Mouse (Mus musculus) CH12.LX (cell line): ENCODE measurements at regions not wholly inside any gene's neighbourhood (a gene's known extent, or its start where the extent isn't known, plus 50 kb on each side); places are given as distances from the start of the nearest gene placed in this dataset.

Source experiments
- DNase-seq: peaks from one replicate; pipeline ENCODE4 v3.0.0-alpha.2; 2013; ENCODE audit errors: extremely low read depth
- H3K27ac ChIP-seq: 2 replicates; pipeline ENCODE4 v1.5.1; 2012; ENCODE audit warnings: low read depth, mild to moderate bottlenecking, control low read depth, moderate library complexity; ENCODE audit not compliant: insufficient read depth
- H3K27me3 ChIP-seq: replicated peaks from 2 replicates; pipeline ENCODE3; 2012; ENCODE audit warnings: inconsistent platforms
- H3K36me3 ChIP-seq, 2 experiments: replicated peaks in 1 of 2; 2 replicates each; pipeline versions ENCODE3 to v1.6.1; 2012; ENCODE audit warnings: inconsistent platforms in 1 of 2, low read length in 1 of 2, mild to moderate bottlenecking in 1 of 2, mixed read lengths in 1 of 2, moderate library complexity in 1 of 2; ENCODE audit not compliant: control insufficient read depth in 1 of 2, insufficient read depth in 1 of 2
- H3K4me1 ChIP-seq, 2 experiments: 2 replicates each; pipeline ENCODE4 v1.6.1; 2012; ENCODE audit warnings: inconsistent platforms in 1 of 2, moderate library complexity in 1 of 2; ENCODE audit not compliant: insufficient read depth in 2 of 2, control insufficient read depth in 1 of 2
- H3K4me2 ChIP-seq: 2 replicates; pipeline ENCODE4 v1.6.1; 2012; ENCODE audit warnings: low read depth, mild to moderate bottlenecking, control low read depth; ENCODE audit not compliant: poor library complexity, insufficient read depth, severe bottlenecking
- H3K4me3 ChIP-seq, 3 experiments: fragments of 150-350 bp in 1 of 3; sonication (generic) in 1 of 3; replicated peaks in 1 of 3; 2 replicates each; pipeline versions ENCODE3 to v1.5.1; 2011 to 2012; ENCODE audit warnings: low read depth in 2 of 3, low read length in 2 of 3, mild to moderate bottlenecking in 2 of 3, moderate library complexity in 2 of 3, control low read depth in 1 of 3, improper control_type of control experiment in 1 of 3, inconsistent platforms in 1 of 3, mixed read lengths in 1 of 3; ENCODE audit not compliant: poor library complexity in 1 of 3
- H3K79me2 ChIP-seq: replicated peaks from 2 replicates; pipeline ENCODE4 v1.6.1; 2012; ENCODE audit warnings: mild to moderate bottlenecking, moderate library complexity; ENCODE audit not compliant: control insufficient read depth, poor library complexity, insufficient read depth, severe bottlenecking; ENCODE audit errors: extremely low read depth
- H3K9ac ChIP-seq: 2 replicates; pipeline ENCODE4 v1.6.1; 2012; ENCODE audit warnings: low read depth, mild to moderate bottlenecking, control low read depth, moderate library complexity; ENCODE audit not compliant: insufficient read depth
- H3K9me3 ChIP-seq: replicated peaks from 2 replicates; pipeline ENCODE3; 2012; ENCODE audit warnings: low read length, inconsistent platforms, mixed read lengths
- BHLHE40 ChIP-seq: IDR thresholded peaks from 2 replicates; pipeline ENCODE4 v1.6.1; 2011; ENCODE audit warnings: mild to moderate bottlenecking, low read depth, low read length, improper control_type of control experiment
- CHD1 ChIP-seq: IDR thresholded peaks from 2 replicates; pipeline ENCODE4 v1.6.1; 2012; ENCODE audit warnings: low read depth, low read length, improper control_type of control experiment, inconsistent platforms
- CHD2 ChIP-seq: IDR thresholded peaks from 2 replicates; pipeline ENCODE4 v1.6.1; 2011; ENCODE audit warnings: low read length, improper control_type of control experiment
- CTCF ChIP-seq, 2 experiments: IDR thresholded peaks in 1 of 2; conservative IDR thresholded peaks in 1 of 2; 2 replicates each; pipeline ENCODE4 v1.5.1; 2011 to 2012; ENCODE audit warnings: low read depth in 2 of 2, low read length in 2 of 2, improper control_type of control experiment in 1 of 2, inconsistent platforms in 1 of 2, mild to moderate bottlenecking in 1 of 2, moderate library complexity in 1 of 2
- E2F4 ChIP-seq: IDR thresholded peaks from 2 replicates; pipeline ENCODE4 v1.6.1; 2011; ENCODE audit warnings: low read depth, low read length, improper control_type of control experiment; ENCODE audit not compliant: insufficient replicate concordance
- ELF1 ChIP-seq: IDR thresholded peaks from 2 replicates; pipeline ENCODE4 v1.6.1; 2014; ENCODE audit warnings: low read depth, mild to moderate bottlenecking, inconsistent platforms, low read length, improper control_type of control experiment
- EP300 ChIP-seq: IDR thresholded peaks from 2 replicates; pipeline ENCODE4 v1.6.1; 2011; ENCODE audit warnings: low read length, improper control_type of control experiment
- ETS1 ChIP-seq: conservative IDR thresholded peaks from 2 replicates; pipeline ENCODE4 v1.6.1; 2012; ENCODE audit warnings: low read depth, mild to moderate bottlenecking, inconsistent platforms, low read length, improper control_type of control experiment, moderate library complexity
- GABPA ChIP-seq: IDR thresholded peaks from 2 replicates; pipeline ENCODE4 v1.6.1; 2012; ENCODE audit warnings: low read depth, low read length, improper control_type of control experiment, inconsistent platforms; ENCODE audit not compliant: insufficient replicate concordance
- HCFC1 ChIP-seq: IDR thresholded peaks from 2 replicates; pipeline ENCODE4 v1.6.1; 2012; ENCODE audit warnings: low read depth, mild to moderate bottlenecking, inconsistent platforms, low read length, improper control_type of control experiment
- IRF4 ChIP-seq: IDR thresholded peaks from 2 replicates; pipeline ENCODE4 v1.6.1; 2014; ENCODE audit warnings: low read depth, mild to moderate bottlenecking, inconsistent platforms, low read length, improper control_type of control experiment
- JUN ChIP-seq: IDR thresholded peaks from 2 replicates; pipeline ENCODE4 v1.6.1; 2011; ENCODE audit warnings: low read depth, mild to moderate bottlenecking, low read length, improper control_type of control experiment, moderate library complexity; ENCODE audit not compliant: insufficient read depth
- JUND ChIP-seq: conservative IDR thresholded peaks from 2 replicates; pipeline ENCODE4 v1.6.1; 2011; ENCODE audit warnings: low read depth, low read length, improper control_type of control experiment
- KAT2A ChIP-seq: IDR thresholded peaks from 2 replicates; pipeline ENCODE4 v1.6.1; 2012; ENCODE audit warnings: low read length, improper control_type of control experiment, inconsistent platforms; ENCODE audit not compliant: insufficient replicate concordance
- MAFK ChIP-seq: IDR thresholded peaks from 2 replicates; pipeline ENCODE4 v1.6.1; 2011; ENCODE audit warnings: low read length, improper control_type of control experiment; ENCODE audit not compliant: insufficient replicate concordance
- MAX ChIP-seq: IDR thresholded peaks from 2 replicates; pipeline ENCODE4 v1.6.1; 2011; ENCODE audit warnings: low read length, improper control_type of control experiment
- MAZ ChIP-seq: IDR thresholded peaks from 2 replicates; pipeline ENCODE4 v1.6.1; 2012; ENCODE audit warnings: low read depth, mild to moderate bottlenecking, inconsistent platforms, low read length, improper control_type of control experiment, moderate library complexity
- MEF2A ChIP-seq: IDR thresholded peaks from 2 replicates; pipeline ENCODE4 v1.6.1; 2014; ENCODE audit warnings: low read depth, mild to moderate bottlenecking, inconsistent platforms, low read length, improper control_type of control experiment, borderline replicate concordance
- MXI1 ChIP-seq: IDR thresholded peaks from 2 replicates; pipeline ENCODE4 v1.6.1; 2011; ENCODE audit warnings: mild to moderate bottlenecking, low read depth, low read length, improper control_type of control experiment
- MYC ChIP-seq: IDR thresholded peaks from 2 replicates; pipeline ENCODE4 v1.6.1; 2011; ENCODE audit warnings: low read depth, mild to moderate bottlenecking, improper control_type of control experiment, low read length
- NELFE ChIP-seq: IDR thresholded peaks from 2 replicates; pipeline ENCODE4 v1.6.1; 2011; ENCODE audit warnings: low read depth, low read length, improper control_type of control experiment
- NRF1 ChIP-seq: IDR thresholded peaks from 2 replicates; pipeline ENCODE4 v1.6.1; 2014; ENCODE audit warnings: low read depth, mild to moderate bottlenecking, inconsistent platforms, low read length, improper control_type of control experiment, moderate library complexity
- PAX5 ChIP-seq: IDR thresholded peaks from 2 replicates; pipeline ENCODE4 v1.6.1; 2012; ENCODE audit warnings: low read length, inconsistent platforms, mixed read lengths
- POLR2A ChIP-seq: IDR thresholded peaks from 2 replicates; pipeline ENCODE4 v1.6.1; 2011; ENCODE audit warnings: low read depth, mild to moderate bottlenecking, improper control_type of control experiment, low read length
- POLR2AphosphoS2 ChIP-seq: IDR thresholded peaks from 2 replicates; pipeline ENCODE4 v1.6.1; 2011; ENCODE audit warnings: low read depth, low read length, improper control_type of control experiment
- RAD21 ChIP-seq: IDR thresholded peaks from 2 replicates; pipeline ENCODE4 v1.6.1; 2011; ENCODE audit warnings: low read depth, mild to moderate bottlenecking, low read length, improper control_type of control experiment, moderate library complexity
- RCOR1 ChIP-seq: conservative IDR thresholded peaks from 2 replicates; pipeline ENCODE4 v1.6.1; 2012; ENCODE audit warnings: low read depth, mild to moderate bottlenecking, inconsistent platforms, low read length, improper control_type of control experiment
- SIN3A ChIP-seq: IDR thresholded peaks from 2 replicates; pipeline ENCODE4 v1.6.1; 2012; ENCODE audit warnings: low read length, improper control_type of control experiment, inconsistent platforms
- SMC3 ChIP-seq: IDR thresholded peaks from 2 replicates; pipeline ENCODE4 v1.6.1; 2011; ENCODE audit warnings: low read depth, low read length, improper control_type of control experiment
- TBP ChIP-seq: conservative IDR thresholded peaks from 2 replicates; pipeline ENCODE4 v1.6.1; 2011; ENCODE audit warnings: low read depth, low read length, improper control_type of control experiment
- TCF12 ChIP-seq: IDR thresholded peaks from 2 replicates; pipeline ENCODE4 v1.6.1; 2014; ENCODE audit warnings: low read depth, mild to moderate bottlenecking, inconsistent platforms, low read length, improper control_type of control experiment
- UBTF ChIP-seq: IDR thresholded peaks from 2 replicates; pipeline ENCODE4 v1.6.1; 2012; ENCODE audit warnings: low read depth, mild to moderate bottlenecking, inconsistent platforms, low read length, improper control_type of control experiment, moderate library complexity
- USF1 ChIP-seq: IDR thresholded peaks from 2 replicates; pipeline ENCODE4 v1.6.1; 2014; ENCODE audit warnings: low read depth, mild to moderate bottlenecking, inconsistent platforms, low read length, improper control_type of control experiment
- USF2 ChIP-seq: conservative IDR thresholded peaks from 2 replicates; pipeline ENCODE4 v1.6.1; 2011; ENCODE audit warnings: low read depth, low read length, improper control_type of control experiment
- ZC3H11A ChIP-seq: IDR thresholded peaks from 2 replicates; pipeline ENCODE4 v1.6.1; 2012; ENCODE audit warnings: low read depth, mild to moderate bottlenecking, inconsistent platforms, low read length, improper control_type of control experiment
- ZKSCAN1 ChIP-seq: IDR thresholded peaks from 2 replicates; pipeline ENCODE4 v1.6.1; 2012; ENCODE audit warnings: low read depth, inconsistent platforms, low read length, improper control_type of control experiment, borderline replicate concordance
- ZMIZ1 ChIP-seq: IDR thresholded peaks from 2 replicates; pipeline ENCODE4 v1.6.1; 2012; ENCODE audit warnings: low read depth, mild to moderate bottlenecking, inconsistent platforms, low read length, improper control_type of control experiment
- ZNF384 ChIP-seq: IDR thresholded peaks from 2 replicates; pipeline ENCODE4 v1.6.1; 2012; ENCODE audit warnings: low read depth, low read length, improper control_type of control experiment, inconsistent platforms
- dilution Hi-C: fragments of 300-500 bp; cut with MboI; formaldehyde crosslinking; loops from 2 replicates; pipeline ENCODE4 v1.14.3; 2020; ENCODE audit warnings: low sequenced_read_pairs; ENCODE audit not compliant: extremely low pct_unique_long_range_greater_than_20kb, extremely low pct_ligation_motif_present
- in situ Hi-C: fragments of 300-500 bp; cut with MboI; formaldehyde crosslinking; loops from 3 replicates; pipeline ENCODE4 v1.14.3; 2019; ENCODE audit warnings: low sequenced_read_pairs, low pct_ligation_motif_present, low pct_unique_long_range_greater_than_20kb, mixed read lengths

DNA sequence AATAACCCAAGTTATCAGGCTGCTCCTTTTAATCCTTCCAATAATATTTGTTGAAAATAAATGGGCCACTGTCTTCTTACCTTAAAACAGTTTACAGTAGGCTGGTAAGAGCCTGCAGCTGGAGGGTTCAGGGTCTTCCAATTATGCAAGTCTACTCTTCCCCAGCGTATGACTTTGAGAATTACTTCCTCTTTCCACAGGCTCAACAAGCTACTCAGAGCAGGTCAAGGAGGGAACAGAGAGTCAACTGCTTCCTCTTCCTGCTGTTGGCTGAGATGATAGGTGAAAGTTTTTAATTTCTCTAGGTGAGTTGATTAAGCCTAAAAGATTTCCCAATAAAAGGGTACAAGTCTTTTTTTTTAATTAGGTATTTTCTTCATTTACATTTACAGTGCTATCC is 176.9 kb upstream of the Nampt start:
- Histone ChIP-seq H3K79me2 (no peaks in the 10 kb centered on the region), H3K27ac (peak overlapping the region; percentile 63; the same call in 1 of the 2 replicates), H3K36me3 (no peaks in the 10 kb centered on the region), H3K4me3 (peak overlapping the region in 2 of 3 experiments; percentile 40 to 45), H3K27me3 (no peaks in the 10 kb centered on the region), H3K4me2 (peak overlapping the region; percentile 47; the same call in 1 of the 2 replicates)
- in situ Hi-C loops, result no loop called here
- dilution Hi-C loops, result no loop called here
- peak; percentile 87 for TF ChIP-seq EP300
- TF ChIP-seq ZKSCAN1, result no peak
- peak; percentile 29; the same call in 1 of the 2 replicates for TF ChIP-seq MAX
- peak; percentile 52 for TF ChIP-seq HCFC1
- no peak for TF ChIP-seq NELFE
- TF ChIP-seq MXI1, result no peak; the same call in 1 of the 2 replicates
- TF ChIP-seq ZMIZ1, result peak; percentile 50; the same call in 1 of the 2 replicates
- TF ChIP-seq RCOR1, result 0 out of 2 replicates have a peak, but pooled peaks have one; percentile 64
- peak; percentile 45; the same call in 1 of the 2 replicates for TF ChIP-seq SIN3A
- TF ChIP-seq ETS1, result peak; percentile 53
- no peak for TF ChIP-seq MEF2A
- no peak for TF ChIP-seq USF1
- TF ChIP-seq E2F4, result no peak
- TF ChIP-seq KAT2A, result no peak
- TF ChIP-seq MAZ, result 0 out of 2 replicates have a peak, but pooled peaks have one; percentile 34
- no peak; the same call in none of the 2 replicates for TF ChIP-seq JUND
- TF ChIP-seq ELF1, result peak; percentile 80
- no peak for TF ChIP-seq POLR2AphosphoS2
- 0 out of 2 replicates have a peak, but pooled peaks have one; percentile 16 for TF ChIP-seq MYC
- peak; percentile 34; the same call in 1 of the 2 replicates for TF ChIP-seq POLR2A
- TF ChIP-seq CHD1, result no peak
- no peak for TF ChIP-seq MAFK
- no peak for TF ChIP-seq NRF1
- TF ChIP-seq UBTF, result no peak
- no peak for TF ChIP-seq GABPA
- TF ChIP-seq RAD21, result no peak; the same call in 1 of the 2 replicates
- no peak for TF ChIP-seq SMC3
- no peak for TF ChIP-seq ZC3H11A
- TF ChIP-seq PAX5, result no peak
- TF ChIP-seq TBP, result 0 out of 2 replicates have a peak, but pooled peaks have one; percentile 45
- 0 out of 2 replicates have a peak, but pooled peaks have one; percentile 36 for TF ChIP-seq TCF12
- TF ChIP-seq CTCF (conservative IDR thresholded peaks at IDR 0.05 in 1 of 2, IDR thresholded peaks at IDR 0.05 in 1 of 2; ENCODE audit: low read depth in 2 of 2, low read length in 2 of 2), result no peak
- peak; percentile 85 for TF ChIP-seq IRF4
- TF ChIP-seq JUN, result peak; percentile 8; the same call in 1 of the 2 replicates
- TF ChIP-seq BHLHE40, result peak; percentile 42; the same call in 1 of the 2 replicates
- no peak for TF ChIP-seq ZNF384
- TF ChIP-seq USF2, result no peak
- no peak; the same call in 1 of the 2 replicates for TF ChIP-seq CHD2
- TF ChIP-seq, all 38 proteins: peak for 16
- H3K4me1 ChIP-seq, result peaks cover 14 to 35% of the 10 kb centered on the region in 2 experiments; a peak in 3 of 4 replicates
- peak overlapping the region; percentile 58; the same call in 1 of the 2 replicates for H3K9ac ChIP-seq
- no peaks in the 10 kb centered on the region for H3K9me3 ChIP-seq
- DNase-seq, result peak; percentile 85
